Mouse (Mus musculus): ENCODE data around the gene Dcakd. TPM values are rescaled to one million over a fixed set of nuclear protein-coding genes. Genes with fewer than 3 reads are reported as not detected.

Gene Dcakd
- polyA plus RNA-seq, 1 experiment: 57.4 TPM

DNA sequence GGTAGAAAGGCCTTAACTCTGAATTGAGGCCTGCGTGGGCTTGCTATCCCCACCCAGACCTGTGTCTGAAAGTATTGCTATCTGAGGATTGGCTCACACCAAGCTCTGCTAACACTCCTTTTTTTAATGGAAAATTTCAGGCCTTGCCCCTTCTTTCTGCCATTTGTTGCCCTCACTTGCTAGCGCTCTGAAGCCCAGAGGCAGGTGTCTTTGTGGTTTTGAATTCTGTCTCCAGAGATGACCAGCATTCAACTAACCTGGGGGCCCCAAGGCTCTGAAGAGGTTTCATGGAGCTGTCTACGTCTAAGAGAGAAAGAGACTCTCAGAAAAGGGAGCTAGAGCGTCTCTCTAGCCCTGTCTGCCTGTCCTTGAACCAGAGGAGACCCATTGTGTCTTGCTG lies 40.1 kb upstream of the Dcakd start:
- no peak overlapping the region for H3K27ac ChIP-seq (ENCODE audit: insufficient read depth, low read length)
- TF ChIP-seq POLR2A (IDR thresholded peaks at IDR 0.05; ENCODE audit: extremely low read depth, insufficient read depth, low read length) (no peak), CTCF (IDR thresholded peaks at IDR 0.05; ENCODE audit: extremely low read depth, insufficient read depth, low read length) (no peak)
- H3K4me1 ChIP-seq (ENCODE audit: control insufficient read depth, insufficient read depth, low read length): no peaks in the 10 kb centered on the region
- no peak overlapping the region for H3K4me3 ChIP-seq (ENCODE audit: insufficient read depth, low read length)

DNA sequence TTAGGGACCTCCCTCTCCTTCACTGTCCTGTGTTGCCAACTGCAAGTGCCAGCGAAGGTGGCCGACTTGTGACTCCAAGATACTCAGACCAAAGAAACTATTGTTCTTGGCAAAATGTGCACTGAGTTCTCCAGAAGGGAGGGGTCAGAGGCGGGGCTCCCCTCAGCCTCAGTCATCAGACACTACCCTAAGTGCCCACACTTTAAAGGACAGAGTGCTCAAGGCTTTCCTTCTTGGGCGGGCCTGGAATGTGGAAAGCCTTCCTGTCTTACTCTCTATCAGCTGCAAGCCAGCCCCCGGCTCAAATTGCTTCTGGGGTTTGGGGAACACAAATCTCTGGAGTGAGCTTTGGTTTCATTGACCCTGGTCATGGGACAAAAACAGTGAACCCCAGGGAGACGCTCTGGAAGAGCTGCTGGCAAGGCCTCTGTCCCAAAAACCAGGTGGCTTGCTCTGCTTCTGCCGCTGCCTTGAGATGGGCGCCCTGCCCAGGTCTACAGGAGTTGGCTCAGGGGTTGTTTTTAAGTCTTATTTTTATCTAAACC lies 39.4 kb upstream of the Dcakd start:
- no peak for TF ChIP-seq CTCF (IDR thresholded peaks at IDR 0.05; ENCODE audit: extremely low read depth, insufficient read depth, low read length)
- TF ChIP-seq POLR2A (IDR thresholded peaks at IDR 0.05; ENCODE audit: extremely low read depth, insufficient read depth, low read length): no peak
- Histone ChIP-seq H3K27ac (ENCODE audit: insufficient read depth, low read length) (no peak overlapping the region), H3K4me1 (ENCODE audit: control insufficient read depth, insufficient read depth, low read length) (no peaks in the 10 kb centered on the region), H3K4me3 (ENCODE audit: insufficient read depth, low read length) (no peak overlapping the region)

DNA sequence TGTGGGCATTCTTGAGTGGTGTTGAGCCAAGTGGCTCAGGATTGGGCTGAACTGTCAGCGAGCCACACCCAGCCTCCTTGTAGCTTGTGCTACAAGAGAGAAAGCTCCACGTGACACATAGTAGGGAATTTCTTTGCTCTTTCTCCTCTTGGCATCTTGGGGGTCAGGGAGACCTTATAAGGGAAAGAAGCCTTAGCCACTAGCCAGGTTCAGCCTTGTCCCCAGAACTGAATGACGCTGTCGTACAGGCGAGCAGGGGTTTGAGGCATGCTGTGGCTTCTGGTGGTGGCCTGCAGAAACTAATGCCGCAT lies 38.9 kb upstream of the Dcakd start:
- Histone ChIP-seq H3K4me3 (ENCODE audit: insufficient read depth, low read length) (no peak overlapping the region), H3K4me1 (ENCODE audit: control insufficient read depth, insufficient read depth, low read length) (no peaks in the 10 kb centered on the region), H3K27ac (ENCODE audit: insufficient read depth, low read length) (no peak overlapping the region)
- TF ChIP-seq POLR2A (IDR thresholded peaks at IDR 0.05; ENCODE audit: extremely low read depth, insufficient read depth, low read length) (no peak), CTCF (IDR thresholded peaks at IDR 0.05; ENCODE audit: extremely low read depth, insufficient read depth, low read length) (no peak)

GRCm38 (mm10) chr11:103066191-103067050 lies 38.3 kb upstream of the Dcakd start:
- Histone ChIP-seq H3K4me3 (ENCODE audit: insufficient read depth, low read length) (no peak overlapping the region), H3K27ac (ENCODE audit: insufficient read depth, low read length) (no peak overlapping the region), H3K4me1 (ENCODE audit: control insufficient read depth, insufficient read depth, low read length) (no peaks in the 10 kb centered on the region)
- TF ChIP-seq POLR2A (IDR thresholded peaks at IDR 0.05; ENCODE audit: extremely low read depth, insufficient read depth, low read length) (no peak), CTCF (IDR thresholded peaks at IDR 0.05; ENCODE audit: extremely low read depth, insufficient read depth, low read length) (no peak)

- Histone ChIP-seq H3K27ac (ENCODE audit: insufficient read depth, low read length) (no peak overlapping the region), H3K4me1 (ENCODE audit: control insufficient read depth, insufficient read depth, low read length) (no peaks in the 10 kb centered on the region), H3K4me3 (ENCODE audit: insufficient read depth, low read length) (no peak overlapping the region)
- no peak for TF ChIP-seq POLR2A (IDR thresholded peaks at IDR 0.05; ENCODE audit: extremely low read depth, insufficient read depth, low read length)
- TF ChIP-seq CTCF (IDR thresholded peaks at IDR 0.05; ENCODE audit: extremely low read depth, insufficient read depth, low read length): no peak
Observed at GRCm38 (mm10) chr11:103058499-103059085, 30.5 kb upstream of the Dcakd start.

DNA sequence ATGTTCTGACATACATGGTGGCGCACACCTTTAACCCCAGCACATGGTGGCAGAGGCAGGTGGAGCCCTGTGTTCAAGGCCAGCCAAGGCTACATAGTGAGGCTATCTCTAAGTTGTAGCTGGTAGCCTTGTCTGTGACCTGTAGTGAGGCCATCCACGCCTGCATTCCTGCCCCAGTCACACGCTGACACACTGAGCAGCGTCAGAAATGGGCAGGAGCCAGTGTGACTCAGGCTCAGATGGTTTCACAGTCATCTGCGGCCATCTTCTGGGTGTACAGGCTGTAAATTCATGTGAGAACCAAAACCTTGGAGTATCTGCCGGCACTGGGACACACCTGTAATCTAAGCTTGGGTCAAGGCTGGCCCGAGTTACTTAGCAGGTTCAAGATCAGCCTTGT lies 28.5 kb upstream of the Dcakd start:
- TF ChIP-seq POLR2A (IDR thresholded peaks at IDR 0.05; ENCODE audit: extremely low read depth, insufficient read depth, low read length): no peak
- no peak for TF ChIP-seq CTCF (IDR thresholded peaks at IDR 0.05; ENCODE audit: extremely low read depth, insufficient read depth, low read length)
- Histone ChIP-seq H3K27ac (ENCODE audit: insufficient read depth, low read length) (no peak overlapping the region), H3K4me3 (ENCODE audit: insufficient read depth, low read length) (no peak overlapping the region), H3K4me1 (ENCODE audit: control insufficient read depth, insufficient read depth, low read length) (no peaks in the 10 kb centered on the region)

DNA sequence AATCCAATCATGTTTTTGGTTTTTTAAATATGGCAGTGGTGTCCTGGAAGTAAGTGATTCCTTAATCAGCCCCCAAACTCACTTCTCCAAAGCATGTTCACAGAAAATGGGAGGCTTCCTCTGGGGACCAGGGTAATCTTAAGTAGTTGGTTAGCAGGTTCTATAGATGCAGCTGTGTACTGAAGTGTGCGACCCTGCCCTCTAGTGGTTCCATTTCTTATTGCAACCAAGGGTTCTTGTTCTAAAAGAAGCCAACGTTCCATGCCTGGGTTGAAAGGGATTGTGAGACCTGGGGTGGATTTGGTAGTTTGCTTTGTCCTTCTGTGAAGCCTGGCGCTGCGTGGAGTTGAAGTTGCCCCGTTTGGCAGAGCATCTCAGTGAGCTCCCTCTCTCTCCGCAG lies 26.7 kb upstream of the Dcakd start:
- Histone ChIP-seq H3K27ac (ENCODE audit: insufficient read depth, low read length) (no peak overlapping the region), H3K4me1 (ENCODE audit: control insufficient read depth, insufficient read depth, low read length) (no peaks in the 10 kb centered on the region), H3K4me3 (ENCODE audit: insufficient read depth, low read length) (no peak overlapping the region)
- TF ChIP-seq CTCF (IDR thresholded peaks at IDR 0.05; ENCODE audit: extremely low read depth, insufficient read depth, low read length) (peak; percentile 69), POLR2A (IDR thresholded peaks at IDR 0.05; ENCODE audit: extremely low read depth, insufficient read depth, low read length) (no peak)

- H3K4me1 ChIP-seq (ENCODE audit: control insufficient read depth, insufficient read depth, low read length): no peaks in the 10 kb centered on the region
- TF ChIP-seq CTCF (IDR thresholded peaks at IDR 0.05; ENCODE audit: extremely low read depth, insufficient read depth, low read length) (no peak), POLR2A (IDR thresholded peaks at IDR 0.05; ENCODE audit: extremely low read depth, insufficient read depth, low read length) (no peak)
- H3K27ac ChIP-seq (ENCODE audit: insufficient read depth, low read length): peak overlapping the region; percentile 76; the same call in 1 of the 2 replicates
- H3K4me3 ChIP-seq (ENCODE audit: insufficient read depth, low read length): no peak overlapping the region
Observed at GRCm38 (mm10) chr11:103053191-103054076, 25.3 kb upstream of the Dcakd start.

DNA sequence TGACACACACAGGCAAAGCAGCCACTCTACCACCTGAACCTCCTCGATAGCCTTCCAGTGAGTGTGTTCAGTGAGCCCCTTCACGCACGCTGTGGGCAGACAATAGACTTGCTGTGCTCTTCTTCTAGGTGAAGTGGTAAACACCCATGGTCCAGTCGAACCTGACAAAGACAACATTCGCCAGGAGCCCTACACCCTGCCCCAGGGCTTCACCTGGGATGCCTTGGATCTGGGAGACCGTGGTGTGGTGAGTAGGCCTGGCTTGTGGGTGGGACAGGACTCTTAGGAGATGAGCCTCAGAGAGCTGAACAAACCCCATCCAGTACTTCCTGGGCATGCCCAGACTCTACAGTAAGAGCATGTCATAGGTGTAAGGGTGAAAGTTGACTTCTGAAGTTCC lies 23.9 kb upstream of the Dcakd start:
- Histone ChIP-seq H3K4me1 (ENCODE audit: control insufficient read depth, insufficient read depth, low read length) (no peaks in the 10 kb centered on the region), H3K4me3 (ENCODE audit: insufficient read depth, low read length) (no peak overlapping the region), H3K27ac (ENCODE audit: insufficient read depth, low read length) (peak overlapping the region; percentile 2; the same call in 1 of the 2 replicates)
- TF ChIP-seq POLR2A (IDR thresholded peaks at IDR 0.05; ENCODE audit: extremely low read depth, insufficient read depth, low read length): no peak
- TF ChIP-seq CTCF (IDR thresholded peaks at IDR 0.05; ENCODE audit: extremely low read depth, insufficient read depth, low read length): no peak

Measured in cortical plate, adult 2 months (tissue).